Mouse (Mus musculus): ENCODE measurements around the gene Bcar3. TPM values are rescaled to one million over a fixed set of nuclear protein-coding genes. Genes with fewer than 3 reads are reported as not detected.

Bcar3 gene
- total RNA-seq, 2 experiments from 2014 or later = 8.8 to 9.5 TPM

DNA sequence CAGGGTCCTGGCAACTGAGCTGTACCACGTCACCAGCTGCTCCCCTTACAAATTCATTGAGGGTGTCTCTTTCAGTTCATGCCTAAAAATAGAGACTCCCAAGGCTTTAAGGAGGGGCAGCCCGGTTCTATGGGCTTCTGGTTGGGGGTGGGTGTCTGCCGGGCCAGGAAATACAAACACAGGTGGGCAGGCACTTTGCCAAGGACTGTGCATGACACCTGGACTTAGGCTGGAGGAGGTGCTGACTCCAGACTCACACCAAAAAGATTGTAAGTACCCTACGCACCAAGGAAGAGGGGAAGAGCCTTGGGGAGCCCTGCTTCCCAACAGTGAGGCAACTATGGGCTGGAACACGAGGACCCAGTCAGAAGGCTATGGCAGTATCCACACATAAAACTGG lies 44.1 kb downstream of the Bcar3 start:
- DNase-seq = no peak

DNA sequence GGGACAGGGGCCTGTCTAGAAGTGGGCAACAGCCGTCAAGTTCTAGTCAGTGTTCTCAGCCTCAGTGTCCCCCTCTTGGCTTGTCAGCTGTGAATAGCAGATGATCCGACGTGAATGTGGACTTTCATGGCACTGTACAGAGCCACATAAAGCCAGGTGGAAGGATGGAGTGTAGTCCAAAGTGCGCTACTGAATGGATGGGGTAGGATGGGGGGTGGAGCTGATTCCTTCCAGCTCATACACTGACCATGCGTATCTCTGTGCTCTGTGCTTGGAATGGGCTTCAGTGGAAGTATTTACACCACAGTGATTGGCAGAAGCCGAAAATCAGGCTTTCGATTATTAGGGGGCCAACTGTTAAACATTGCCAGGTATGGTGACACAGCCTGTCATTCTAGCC lies 45.0 kb downstream of the Bcar3 start:
- no peak for DNase-seq

DNA sequence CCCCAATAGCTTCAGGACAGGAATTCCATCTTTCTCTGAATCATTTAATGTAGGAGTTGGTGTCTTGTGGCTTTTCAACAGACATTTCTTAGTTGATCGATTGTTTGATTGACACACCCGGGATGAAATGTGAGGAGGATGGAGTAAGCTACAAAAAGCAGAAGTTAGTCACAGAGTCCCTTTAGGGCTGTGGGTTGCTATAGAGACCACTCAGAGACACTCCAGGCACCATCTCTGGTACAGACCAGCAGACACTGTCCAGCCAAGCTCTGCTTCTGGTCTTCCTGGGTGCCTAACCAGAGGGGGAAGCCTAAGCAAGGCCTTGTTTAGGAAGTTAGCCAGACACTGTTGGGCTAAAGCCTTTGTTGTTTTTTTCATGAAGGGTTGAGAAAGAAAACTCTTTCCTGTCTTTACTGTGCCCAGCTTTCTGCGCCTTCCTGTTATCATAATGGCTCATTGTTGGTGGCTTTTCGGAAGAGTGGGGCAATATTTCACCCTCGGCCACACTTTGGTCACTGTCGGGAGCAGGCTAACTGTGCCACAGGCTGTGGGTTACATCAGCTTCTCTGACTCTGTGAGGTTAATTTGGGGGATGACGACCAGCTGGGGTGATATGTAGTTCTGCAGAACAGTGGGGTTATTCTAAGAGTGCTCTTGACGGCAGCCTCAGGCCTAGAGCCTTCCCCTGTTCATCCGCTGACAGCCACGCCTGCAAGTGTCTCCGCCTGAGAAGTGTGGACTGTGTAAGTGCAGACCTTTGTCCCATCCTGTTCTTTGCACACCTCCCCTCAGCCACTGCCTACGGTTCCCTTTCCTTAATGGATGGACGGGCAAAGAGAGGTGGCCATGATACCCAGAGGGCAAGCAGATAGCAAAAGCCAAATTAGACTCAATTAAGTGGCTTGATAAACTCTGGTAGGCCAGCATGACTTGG lies 46.5 kb downstream of the Bcar3 start:
- no peak for DNase-seq

DNA sequence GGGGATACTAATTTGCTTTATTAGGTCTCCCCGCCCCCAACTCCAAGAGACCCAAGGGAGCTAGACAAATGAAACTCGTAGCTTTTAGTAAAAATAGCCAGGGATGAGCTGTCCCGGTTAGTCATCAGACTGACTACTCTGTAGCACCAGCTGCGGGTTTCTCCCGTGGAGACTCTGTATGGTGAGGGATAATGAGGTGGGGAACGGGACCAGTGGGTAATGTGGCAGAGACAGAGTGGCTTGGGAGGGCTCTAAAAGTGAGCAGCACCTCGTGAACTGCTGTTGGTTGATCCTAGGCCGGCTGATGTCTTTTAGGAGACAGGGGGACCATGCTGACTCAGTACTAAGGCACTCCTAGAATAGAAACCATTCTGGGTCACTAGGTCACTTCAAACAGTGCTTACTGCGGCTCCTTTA lies 49.5 kb downstream of the Bcar3 start:
- no peak for DNase-seq

DNA sequence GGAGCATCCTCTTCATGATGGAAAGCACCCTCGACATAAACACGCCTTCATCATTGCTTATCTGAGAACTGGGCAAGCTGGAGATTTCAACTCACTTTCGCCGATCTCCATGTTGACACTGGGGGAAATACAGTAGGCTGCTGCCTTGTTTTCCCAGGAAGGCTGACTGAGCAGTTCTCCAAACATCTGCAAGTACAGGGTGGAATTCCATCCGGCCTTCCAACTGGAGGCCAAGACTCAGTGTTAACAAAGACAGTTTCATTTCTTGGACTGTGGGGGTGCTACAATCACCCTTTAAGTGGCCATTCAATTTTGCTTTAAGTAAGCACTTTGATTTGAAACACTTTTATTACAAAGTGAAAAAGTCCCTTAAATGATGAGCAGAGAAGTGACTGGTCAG lies 50.4 kb downstream of the Bcar3 start:
- DNase-seq = no peak

DNA sequence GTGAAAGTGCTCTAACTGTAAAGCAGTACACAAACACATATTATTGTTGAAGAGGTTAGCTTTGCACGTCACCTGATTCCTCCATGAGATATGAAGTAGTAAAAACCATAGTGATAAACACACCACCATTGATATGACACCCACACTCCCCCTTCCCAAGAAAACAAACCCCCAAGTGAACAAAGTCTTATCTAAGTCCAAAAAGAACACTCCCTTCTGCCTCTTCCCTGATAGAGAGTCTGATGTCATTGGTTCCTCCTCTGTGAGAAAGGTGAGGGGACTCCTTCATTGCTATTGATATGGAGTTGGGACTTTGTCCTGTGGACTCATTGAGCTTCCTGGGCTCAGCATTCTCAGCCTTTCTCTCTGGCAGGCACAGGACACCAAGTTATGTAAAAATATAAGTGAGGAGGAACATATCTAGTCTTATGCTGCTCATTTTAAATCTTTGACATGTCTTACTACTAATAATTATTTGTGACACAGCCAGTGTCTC lies 52.1 kb downstream of the Bcar3 start:
- no peak for DNase-seq

DNA sequence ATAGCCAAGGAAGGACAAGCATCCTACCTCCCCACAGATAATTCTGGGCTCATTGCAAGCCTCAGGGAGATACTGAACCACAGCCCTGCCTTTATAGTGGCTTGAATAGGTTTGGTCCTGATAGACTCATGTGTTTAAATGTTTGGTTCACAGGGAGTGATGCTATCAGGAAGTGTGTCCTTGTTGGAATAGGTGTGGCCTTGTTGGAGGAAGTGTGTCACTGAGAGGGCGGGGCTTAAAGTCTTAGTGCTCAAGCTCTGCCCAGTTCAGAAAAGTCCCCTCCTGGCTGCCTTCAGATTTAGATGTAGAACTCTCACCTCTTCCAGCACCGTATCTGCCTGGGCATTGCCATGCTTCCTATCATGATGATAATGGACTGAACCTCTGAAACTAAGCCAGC lies 52.7 kb downstream of the Bcar3 start:
- no peak for DNase-seq

DNA sequence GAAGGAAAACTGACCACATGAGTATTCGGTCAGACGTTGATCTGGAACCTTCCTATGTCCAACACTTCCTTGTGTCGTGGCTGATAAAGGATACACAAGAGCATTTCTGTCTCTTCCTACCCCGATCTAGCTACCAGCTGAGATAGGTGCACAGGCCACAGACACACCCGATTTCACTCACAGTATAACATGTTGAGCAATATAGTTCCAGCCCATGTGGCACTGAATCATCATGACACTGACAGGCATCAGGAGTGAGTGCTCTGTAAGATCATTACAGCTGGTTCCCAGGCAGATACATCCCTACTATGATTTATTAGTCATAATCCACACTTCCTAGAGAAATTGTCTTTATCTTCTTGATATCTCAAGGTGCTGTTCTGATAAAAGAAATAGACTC lies 54.7 kb downstream of the Bcar3 start:
- DNase-seq = no peak

DNA sequence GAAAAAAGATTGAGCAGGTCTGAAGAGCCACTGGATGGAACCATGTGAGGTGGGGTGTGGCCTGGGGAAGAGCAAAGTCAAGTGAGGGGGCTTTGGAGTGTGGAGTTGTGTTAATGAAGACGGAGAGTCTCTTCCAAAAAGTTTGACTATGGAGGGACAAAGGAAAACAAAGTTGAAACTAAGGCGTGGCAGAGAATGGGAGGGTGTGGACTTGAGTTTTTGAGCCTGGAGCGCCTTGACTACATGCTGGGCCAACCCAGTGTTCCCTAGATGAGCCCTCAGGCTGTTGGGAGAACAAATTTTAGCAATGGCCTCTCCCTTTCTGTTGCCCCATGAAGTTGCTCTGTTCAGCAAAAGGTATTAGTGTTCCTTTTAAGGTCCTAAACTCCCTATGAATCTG lies 58.9 kb downstream of the Bcar3 start:
- DNase-seq = no peak

DNA sequence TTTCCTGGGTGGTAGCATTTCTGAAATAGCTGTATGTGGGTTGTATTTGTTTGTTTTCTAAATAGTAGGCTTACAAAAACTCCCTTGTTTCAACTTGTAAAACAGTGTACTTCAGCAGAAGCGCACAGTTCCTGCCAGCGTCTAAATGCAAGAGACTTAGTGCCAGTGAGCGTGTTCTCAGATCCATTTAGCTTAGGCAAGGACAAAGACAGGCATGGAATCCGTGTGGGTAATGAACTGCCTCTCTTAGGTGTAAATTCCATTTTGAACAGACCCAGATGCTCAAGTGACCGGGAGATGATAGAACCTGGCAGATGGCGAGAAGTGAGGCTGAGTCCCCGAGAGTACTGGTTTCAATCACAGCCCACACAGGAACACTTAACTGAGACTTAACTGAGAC lies 65.5 kb downstream of the Bcar3 start:
- no peak for DNase-seq

DNA sequence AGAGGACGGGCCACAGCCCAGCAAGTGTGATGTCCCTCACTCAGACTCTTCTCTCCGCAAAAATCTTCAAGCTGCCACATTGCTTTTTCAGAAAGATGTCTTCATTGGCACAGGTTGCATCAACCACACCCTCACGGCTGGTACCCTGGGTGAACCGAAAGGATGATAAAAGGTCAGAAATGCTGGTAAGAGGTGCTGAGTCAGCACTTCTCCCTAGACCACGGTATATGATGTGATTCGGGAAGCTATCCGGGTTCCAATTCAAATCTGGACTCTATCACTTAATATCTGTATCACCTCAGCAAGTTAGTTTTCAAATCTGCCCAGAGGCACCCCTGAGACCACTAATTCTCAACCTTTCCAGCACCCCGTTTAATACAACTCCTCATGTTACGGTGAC lies 66.0 kb downstream of the Bcar3 start:
- no peak for DNase-seq

DNA sequence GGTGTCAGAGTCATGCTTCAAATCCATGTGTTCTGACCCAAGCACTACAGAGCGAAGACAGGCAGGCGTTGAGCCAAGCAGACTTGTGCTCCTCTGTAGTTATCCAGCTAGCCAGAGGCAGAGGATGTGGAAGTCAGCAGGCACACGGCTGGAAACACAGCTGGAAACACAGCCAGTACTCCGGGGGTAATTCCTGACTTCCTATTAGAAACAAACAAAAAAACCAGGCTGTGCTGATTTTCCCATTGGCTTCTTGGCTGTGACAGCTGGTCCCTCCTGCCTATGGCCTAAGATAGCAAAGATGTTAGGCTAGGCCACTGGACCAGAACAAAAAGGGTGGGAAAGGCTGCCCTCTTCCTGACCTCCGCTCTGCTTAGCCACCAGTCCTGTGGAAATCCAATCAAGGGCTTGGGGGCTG lies 66.8 kb downstream of the Bcar3 start:
- peak; percentile 54 for DNase-seq

DNA sequence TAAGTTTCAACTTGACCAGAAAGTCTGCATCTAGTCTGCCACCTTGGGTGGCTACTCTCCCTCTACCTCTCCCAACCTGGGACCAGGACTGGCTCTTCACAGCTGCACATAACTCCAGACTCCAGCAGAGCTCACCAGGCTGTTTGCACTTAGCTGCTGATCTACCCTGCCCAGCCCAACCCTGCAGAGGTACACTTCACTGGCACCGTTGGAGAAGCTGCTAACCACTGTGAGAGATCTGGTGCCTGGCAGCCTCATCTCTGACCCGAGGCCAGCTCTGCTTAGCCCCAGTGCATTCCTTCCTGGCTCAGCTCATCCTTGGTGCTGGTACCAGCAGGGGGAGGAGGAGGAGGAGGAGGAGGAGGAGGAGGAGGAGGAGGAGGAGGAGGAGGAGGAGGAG lies 68.8 kb downstream of the Bcar3 start:
- DNase-seq = no peak

DNA sequence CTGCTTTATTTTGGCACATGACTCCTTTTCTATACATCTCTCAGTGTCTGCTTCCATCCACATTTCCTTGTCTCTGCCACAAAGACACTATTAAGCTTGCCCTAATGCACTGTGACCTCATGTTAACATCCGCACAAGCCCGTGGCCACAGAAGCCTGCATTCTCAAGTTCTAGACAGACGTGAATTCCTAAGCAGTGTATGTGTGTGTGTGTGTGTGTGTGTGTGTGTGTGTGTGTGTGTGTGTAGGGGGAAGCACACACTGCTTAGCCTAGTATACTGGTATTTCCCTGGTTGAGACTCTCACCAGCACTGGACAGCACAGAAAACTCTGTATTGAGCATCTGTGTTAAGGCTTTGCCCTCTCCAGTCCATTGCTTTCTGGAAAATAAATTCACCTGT lies 70.6 kb downstream of the Bcar3 start:
- no peak for DNase-seq

DNA sequence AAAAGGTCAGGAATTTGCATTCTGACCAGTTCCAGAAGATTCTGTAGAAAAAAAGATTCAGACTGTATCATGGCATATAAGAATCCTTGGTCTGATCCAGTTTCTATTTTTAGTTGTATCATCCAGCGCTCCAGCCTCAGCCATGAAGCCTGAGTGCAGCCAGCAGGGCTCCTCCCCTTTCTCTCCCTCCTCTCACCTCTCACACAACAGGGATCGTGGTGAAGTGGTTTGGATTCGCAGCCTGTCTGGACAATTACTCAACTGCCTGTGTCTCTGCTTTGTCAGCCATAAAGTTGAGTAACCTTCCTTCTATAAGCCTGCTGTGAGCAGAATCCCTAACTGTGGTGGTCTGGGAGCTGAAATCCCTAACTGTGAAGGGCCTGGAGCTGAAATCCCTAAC lies 71.4 kb downstream of the Bcar3 start:
- DNase-seq = peak; percentile 56

DNA sequence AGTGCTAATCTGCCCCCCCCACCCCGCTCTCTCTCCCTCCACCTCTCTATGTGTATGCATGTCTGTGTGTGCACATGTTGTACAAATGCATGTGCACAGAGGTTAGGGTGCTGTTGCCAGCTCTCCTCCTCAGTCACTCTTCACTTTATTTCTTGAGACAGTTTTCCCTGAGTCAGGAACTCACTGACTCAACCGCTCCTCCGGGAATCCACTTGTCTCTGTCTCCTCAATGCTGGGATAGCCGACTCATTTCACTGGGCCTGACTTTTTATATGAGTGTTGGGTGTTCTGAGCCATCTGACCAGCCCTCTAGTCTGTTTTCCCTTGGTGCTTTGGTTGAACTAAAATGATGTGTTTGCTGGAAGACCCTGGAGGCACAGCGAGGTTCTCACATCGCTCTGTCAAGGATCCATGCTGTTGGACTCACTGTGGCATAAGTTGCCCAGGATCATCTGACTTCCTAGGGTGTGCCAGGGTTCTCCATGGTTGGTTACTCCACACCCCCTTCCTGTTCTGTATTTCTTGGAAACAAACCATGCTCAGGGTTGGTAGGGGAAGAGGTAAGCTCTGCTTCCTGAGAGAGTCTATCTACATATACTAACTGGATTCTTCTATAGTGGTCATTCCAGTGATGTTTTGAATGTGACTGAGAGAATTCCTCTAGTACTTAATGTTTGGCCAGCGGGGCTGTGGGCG lies 77.9 kb downstream of the Bcar3 start:
- no peak for DNase-seq

DNA sequence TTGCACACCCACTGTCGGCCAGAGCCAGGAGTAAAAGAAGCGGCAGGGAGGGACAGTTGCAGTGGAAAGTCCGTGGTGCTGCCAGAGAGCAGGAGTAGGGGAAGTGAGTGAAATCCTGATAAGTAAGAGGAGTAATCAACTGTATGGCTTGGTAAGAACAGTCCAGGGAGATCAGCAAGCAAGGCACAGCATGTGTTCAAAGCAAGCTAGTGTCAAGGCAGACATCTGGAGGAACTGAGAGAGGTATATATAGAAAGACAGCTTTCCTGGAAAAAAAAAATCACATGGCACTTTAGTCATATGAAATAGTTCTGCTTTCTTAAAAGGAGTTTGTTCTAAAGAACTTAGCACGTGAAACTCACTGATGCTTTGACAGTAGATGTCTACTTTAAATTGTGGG lies 78.7 kb downstream of the Bcar3 start:
- DNase-seq = no peak

DNA sequence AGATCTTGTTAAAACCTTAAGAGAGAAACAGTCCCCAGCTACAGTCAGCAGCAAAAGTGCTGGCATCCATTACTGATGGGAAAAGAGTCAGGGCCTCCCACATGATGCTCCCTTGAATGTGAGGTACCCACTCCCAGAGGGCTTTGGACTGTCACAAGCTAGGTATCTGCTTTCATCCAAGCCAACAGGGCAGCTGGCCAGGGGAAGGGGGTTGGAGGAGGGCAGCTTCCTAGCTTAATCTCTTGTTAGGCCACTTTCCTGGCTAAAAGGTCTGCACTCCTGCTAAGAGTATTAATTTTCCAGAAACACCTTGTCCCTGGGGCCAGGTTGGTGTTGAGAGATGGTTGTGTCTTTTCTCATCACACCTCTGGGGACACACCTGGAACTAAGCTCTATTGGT lies 82.1 kb downstream of the Bcar3 start:
- DNase-seq = no peak

DNA sequence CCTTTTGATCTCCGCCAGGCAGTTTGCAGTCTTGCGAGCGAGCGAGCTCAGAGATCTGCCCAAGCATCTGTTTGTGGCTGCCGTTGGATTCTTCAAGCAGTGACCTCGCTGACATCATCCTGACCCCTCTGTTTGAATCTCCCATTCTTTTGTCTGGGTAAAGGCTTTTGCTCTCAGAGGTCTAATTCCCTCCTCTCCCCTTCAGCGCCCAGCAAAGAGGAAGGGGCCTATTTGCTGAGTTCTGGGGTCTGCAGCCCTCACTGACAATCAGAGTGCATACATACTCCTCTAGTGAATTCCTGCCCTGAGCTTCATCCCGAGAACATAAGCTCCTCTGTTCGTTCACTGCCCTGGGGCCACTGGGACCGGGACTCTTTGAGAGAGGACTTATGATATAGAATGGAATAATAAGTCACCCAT lies 82.5 kb downstream of the Bcar3 start:
- DNase-seq = no peak

DNA sequence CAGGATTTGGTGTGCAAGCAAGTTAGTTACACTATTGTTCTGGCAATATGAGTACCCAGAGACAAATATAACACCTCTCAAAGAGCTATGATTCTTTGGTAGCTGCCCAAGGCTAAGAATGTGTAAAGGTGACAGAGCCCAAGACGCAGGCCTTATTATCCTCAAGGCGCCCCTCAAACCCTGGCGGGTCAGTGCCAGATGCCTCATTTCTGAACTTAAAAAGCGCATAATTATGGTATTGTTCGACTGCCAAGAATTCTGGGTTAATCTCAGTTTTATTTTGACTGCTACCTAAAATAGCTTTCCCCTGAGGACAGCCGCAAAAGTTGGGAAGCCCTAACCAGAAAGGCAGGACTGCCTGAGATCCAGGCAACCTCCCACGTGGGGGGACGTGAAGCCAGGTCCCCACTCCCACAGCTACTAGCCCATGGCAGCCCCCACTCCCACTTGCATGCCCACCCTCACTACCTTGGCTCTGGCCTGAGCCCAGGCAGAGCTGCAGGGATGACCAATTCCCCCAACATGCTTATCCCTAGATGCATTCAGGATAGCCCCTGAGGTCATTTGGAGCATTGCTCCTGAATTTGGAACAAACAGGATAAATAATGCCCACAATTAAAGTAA lies 83.0 kb downstream of the Bcar3 start:
- no peak for DNase-seq

DNA sequence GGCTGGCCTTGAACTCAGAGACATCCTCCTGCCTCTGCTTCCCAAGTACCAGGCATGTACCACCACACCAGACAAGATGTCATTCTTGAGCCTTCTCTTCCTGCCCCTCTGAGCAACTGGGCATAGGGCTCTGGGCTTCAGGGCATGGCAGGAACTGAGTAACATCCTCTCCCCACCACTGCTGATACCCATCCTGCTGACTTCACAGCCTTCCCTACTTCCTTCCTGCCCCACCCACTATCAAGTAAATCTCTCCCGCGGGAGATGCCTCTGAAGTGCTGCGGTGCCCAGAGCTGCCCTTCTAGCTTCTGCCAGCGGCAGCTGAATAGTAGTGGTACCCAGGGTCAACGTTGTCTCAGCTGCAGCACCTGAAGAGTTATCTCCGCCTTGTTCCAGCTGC lies 84.7 kb downstream of the Bcar3 start:
- no peak for DNase-seq

DNA sequence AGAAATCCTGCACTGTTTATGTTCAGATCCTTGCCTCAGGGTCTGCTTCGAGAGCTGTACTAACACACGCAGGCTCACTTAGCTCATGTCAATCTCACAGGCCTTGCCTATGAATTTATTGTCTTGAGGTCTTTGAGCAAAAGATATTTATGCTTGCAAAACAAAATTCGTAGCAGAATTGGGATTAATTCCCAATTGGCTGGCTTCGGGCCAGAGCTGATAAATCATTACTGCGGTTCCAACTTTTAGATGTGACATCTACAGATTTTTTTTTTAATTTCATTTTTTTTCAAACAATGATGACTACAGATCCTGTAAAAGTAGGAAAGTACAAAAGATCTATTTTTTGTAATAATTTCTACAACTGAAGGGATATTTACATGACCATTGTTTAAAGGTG lies 86.8 kb downstream of the Bcar3 start:
- DNase-seq = no peak

DNA sequence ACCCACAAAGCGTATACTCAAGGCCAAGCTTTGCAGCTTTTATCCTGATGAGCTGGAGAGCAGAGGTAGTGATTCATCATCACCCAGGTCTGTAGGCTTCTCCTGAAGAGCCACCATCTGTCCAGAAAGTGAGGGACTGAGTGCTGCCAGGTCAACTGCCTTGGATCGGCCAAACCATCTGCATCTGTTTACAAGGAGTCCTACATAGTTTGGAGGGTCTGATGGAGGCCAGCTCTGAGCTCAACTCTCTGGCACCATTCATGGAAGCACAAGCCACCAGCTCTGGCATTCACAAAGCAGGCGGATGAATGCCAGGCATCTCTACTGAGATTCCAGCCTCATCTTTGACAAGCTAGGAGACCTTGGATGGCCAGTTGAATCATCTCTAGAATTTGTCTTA lies 87.7 kb downstream of the Bcar3 start:
- DNase-seq = no peak
